Mouse (Mus musculus): ENCODE measurements around the gene Ndst2. TPM values are rescaled to one million over a fixed set of nuclear protein-coding genes. Genes with fewer than 3 reads are reported as not detected.

The Ndst2 gene
- polyA plus RNA-seq, 1 experiment = 28.7 TPM

DNA sequence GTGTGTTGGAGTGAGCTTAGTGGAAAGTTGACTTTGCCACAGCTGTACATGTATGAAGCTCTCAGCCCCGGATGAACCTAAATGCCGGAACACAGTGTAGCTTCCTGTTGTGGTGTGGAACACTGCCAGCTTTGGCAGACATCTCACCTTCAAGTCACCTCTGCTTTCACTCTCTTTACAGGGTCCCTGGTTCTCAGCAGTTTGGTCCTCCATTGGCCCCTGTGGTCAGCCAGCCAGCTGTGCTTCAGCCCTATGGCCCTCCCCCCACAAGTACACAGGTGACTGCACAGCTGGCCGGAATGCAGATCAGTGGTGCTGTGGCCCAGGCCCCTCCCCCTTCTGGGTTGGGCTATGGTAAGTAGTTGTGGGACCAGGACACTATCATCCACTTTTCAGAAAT is 51.9 kb downstream of the Ndst2 start:
- DNase-seq = peak; percentile 60
- TF ChIP-seq CTCF (conservative IDR thresholded peaks at IDR 0.05; ENCODE audit: insufficient read depth, insufficient read length, low read depth, low read length) = no peak
- TF ChIP-seq POLR2A (IDR thresholded peaks at IDR 0.05; ENCODE audit: low read depth, low read length) = no peak
- Histone ChIP-seq H3K4me1 (ENCODE audit: control insufficient read depth, insufficient read depth, low read length) (peaks cover 7% of the 10 kb centered on the region; the same call in 1 of the 2 replicates), H3K36me3 (ENCODE audit: control insufficient read depth, insufficient read depth, low read length) (peaks cover 11% of the 10 kb centered on the region), H3K27me3 (replicated peaks; ENCODE audit: control insufficient read depth, insufficient read depth, low read length) (no peaks in the 10 kb centered on the region), H3K4me3 (ENCODE audit: insufficient read depth, low read depth, low read length) (no peak overlapping the region), H3K27ac (ENCODE audit: insufficient read depth, low read depth, low read length) (peak overlapping the region; percentile 56)
- 7% methylated on average over 3 of the region's 3 CpGs for WGBS

DNA sequence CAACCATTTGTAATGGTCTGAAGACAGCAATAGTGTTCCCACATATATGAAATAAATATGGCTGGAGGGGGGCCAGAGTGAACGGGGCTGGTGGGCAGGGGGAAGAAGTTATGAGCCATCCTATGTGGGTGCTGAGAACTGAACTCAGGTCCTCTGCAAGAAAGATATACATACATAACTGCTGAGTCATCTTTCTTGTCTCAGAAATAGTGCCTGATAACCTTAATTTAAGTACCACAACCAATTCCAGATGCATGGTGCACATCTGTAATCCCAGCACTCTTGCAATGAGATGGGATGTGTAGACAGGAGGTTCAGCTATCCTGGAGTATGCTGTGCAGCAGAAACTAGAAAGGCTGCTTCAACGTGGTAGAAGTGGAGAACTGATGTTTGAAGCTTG is 52.6 kb downstream of the Ndst2 start:
- H3K36me3 ChIP-seq (ENCODE audit: control insufficient read depth, insufficient read depth, low read length) = peaks cover 11% of the 10 kb centered on the region
- DNase-seq = no peak
- no peak for TF ChIP-seq POLR2A (IDR thresholded peaks at IDR 0.05; ENCODE audit: low read depth, low read length)
- TF ChIP-seq CTCF (conservative IDR thresholded peaks at IDR 0.05; ENCODE audit: insufficient read depth, insufficient read length, low read depth, low read length) = no peak
- peaks cover 7% of the 10 kb centered on the region; the same call in 1 of the 2 replicates for H3K4me1 ChIP-seq (ENCODE audit: control insufficient read depth, insufficient read depth, low read length)
- no peak overlapping the region for H3K4me3 ChIP-seq (ENCODE audit: insufficient read depth, low read depth, low read length)
- 73% methylated on average over 2 of the region's 2 CpGs for WGBS
- H3K27ac ChIP-seq (ENCODE audit: insufficient read depth, low read depth, low read length) = no peak overlapping the region
- H3K27me3 ChIP-seq (replicated peaks; ENCODE audit: control insufficient read depth, insufficient read depth, low read length) = no peaks in the 10 kb centered on the region

DNA sequence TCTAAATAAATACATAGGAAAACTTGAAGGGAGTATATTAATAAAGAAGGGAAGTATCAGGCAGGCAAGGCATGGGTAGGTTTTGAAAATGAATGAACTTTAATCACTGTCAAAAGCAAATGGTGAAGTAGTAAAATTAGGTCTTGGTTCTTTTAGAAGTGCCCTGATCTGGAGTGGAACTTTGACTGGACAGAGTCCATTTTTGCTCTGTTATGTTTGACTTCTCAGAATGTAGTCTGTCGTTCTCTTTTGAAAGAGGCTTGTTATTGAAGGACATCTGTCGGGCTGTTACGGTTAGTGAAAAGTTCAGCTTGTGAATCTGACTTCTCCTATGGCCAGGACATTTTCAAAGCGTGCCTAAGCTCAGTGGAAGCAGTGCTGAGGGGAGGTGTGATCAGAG is 56.5 kb downstream of the Ndst2 start:
- DNase-seq = peak; percentile 66
- 55% methylated on average over 4 of the region's 4 CpGs for WGBS
- Histone ChIP-seq H3K36me3 (ENCODE audit: control insufficient read depth, insufficient read depth, low read length) (peaks cover 9% of the 10 kb centered on the region), H3K4me3 (ENCODE audit: insufficient read depth, low read depth, low read length) (no peak overlapping the region), H3K27me3 (replicated peaks; ENCODE audit: control insufficient read depth, insufficient read depth, low read length) (no peaks in the 10 kb centered on the region), H3K4me1 (ENCODE audit: control insufficient read depth, insufficient read depth, low read length) (peaks cover 10% of the 10 kb centered on the region; the same call in 1 of the 2 replicates), H3K27ac (ENCODE audit: insufficient read depth, low read depth, low read length) (peak overlapping the region; percentile 65)
- TF ChIP-seq POLR2A (IDR thresholded peaks at IDR 0.05; ENCODE audit: low read depth, low read length) (no peak), CTCF (conservative IDR thresholded peaks at IDR 0.05; ENCODE audit: insufficient read depth, insufficient read length, low read depth, low read length) (no peak)

GRCm38 (mm10) chr14:20674064-20674833 is 60.1 kb downstream of the Ndst2 start, which contains the start of gene Sec24c:
TSS of gene Sec24c (plus strand) at chr14:20674308.
- no peak for TF ChIP-seq POLR2A (IDR thresholded peaks at IDR 0.05; ENCODE audit: low read depth, low read length)
- TF ChIP-seq CTCF (conservative IDR thresholded peaks at IDR 0.05; ENCODE audit: insufficient read depth, insufficient read length, low read depth, low read length) = no peak
- no peaks in the 10 kb centered on the region for H3K27me3 ChIP-seq (replicated peaks; ENCODE audit: control insufficient read depth, insufficient read depth, low read length)
- H3K4me3 ChIP-seq (ENCODE audit: insufficient read depth, low read depth, low read length) = peak within 1 kb of the TSS; percentile 90
- peaks cover 6% of the 10 kb centered on the region; the same call in 1 of the 2 replicates for H3K4me1 ChIP-seq (ENCODE audit: control insufficient read depth, insufficient read depth, low read length)
- peaks cover 2% of the 10 kb centered on the region; the same call in 1 of the 2 replicates for H3K36me3 ChIP-seq (ENCODE audit: control insufficient read depth, insufficient read depth, low read length)
- peak within 1 kb of the TSS; percentile 89 for H3K27ac ChIP-seq (ENCODE audit: insufficient read depth, low read depth, low read length)
- peak; percentile 99 for DNase-seq
- WGBS = under 1% methylated on average over 43 of the region's 43 CpGs

DNA sequence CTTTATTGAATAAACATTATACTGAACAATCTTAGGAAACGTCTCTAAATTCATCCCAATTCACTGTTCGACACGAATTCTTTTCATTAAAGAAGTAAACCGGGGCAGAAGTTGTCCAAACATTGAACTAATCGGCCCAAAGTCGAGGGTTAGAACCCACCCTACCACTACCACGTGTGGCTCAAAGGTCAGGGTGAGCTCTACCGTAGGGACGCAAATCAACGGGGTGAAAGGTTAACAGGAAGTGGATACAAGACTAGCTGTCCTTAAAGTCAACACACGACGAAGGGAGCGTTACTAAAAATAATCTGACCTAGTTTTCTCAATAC is 60.7 kb downstream of the Ndst2 start:
- peak; percentile 92 for DNase-seq
- TF ChIP-seq POLR2A (IDR thresholded peaks at IDR 0.05; ENCODE audit: low read depth, low read length) (no peak), CTCF (conservative IDR thresholded peaks at IDR 0.05; ENCODE audit: insufficient read depth, insufficient read length, low read depth, low read length) (no peak)

More for the DNA sequence above, 60.7 kb downstream of the Ndst2 start:
- H3K4me1 ChIP-seq (ENCODE audit: control insufficient read depth, insufficient read depth, low read length) = peaks cover 10% of the 10 kb centered on the region; the same call in 1 of the 2 replicates
- peaks cover 2% of the 10 kb centered on the region; the same call in 1 of the 2 replicates for H3K36me3 ChIP-seq (ENCODE audit: control insufficient read depth, insufficient read depth, low read length)
- peak overlapping the region; percentile 89 for H3K27ac ChIP-seq (ENCODE audit: insufficient read depth, low read depth, low read length)
- H3K27me3 ChIP-seq (replicated peaks; ENCODE audit: control insufficient read depth, insufficient read depth, low read length) = no peaks in the 10 kb centered on the region
- WGBS = 5% methylated on average over 13 of the region's 13 CpGs
- peak overlapping the region; percentile 61 for H3K4me3 ChIP-seq (ENCODE audit: insufficient read depth, low read depth, low read length)

Other genes starting within 250 kb of the Ndst2 start
- gene Mss51, start 237.7 kb downstream of the Ndst2 start, polyA plus RNA-seq (2012; rRNA removed) = 0.19 and 0.45 TPM in 2 replicates
- gene Ppp3cb, start 188.0 kb downstream of the Ndst2 start, polyA plus RNA-seq (2012; rRNA removed) = 9.7 and 13.7 TPM in 2 replicates
- 7.9 and 8.5 TPM in 2 replicates for gene Usp54, start 93.5 kb downstream of the Ndst2 start, polyA plus RNA-seq (2012; rRNA removed)
- 0.26 and 8.9 TPM in 2 replicates for gene Myoz1, start 78.0 kb downstream of the Ndst2 start, polyA plus RNA-seq (2012; rRNA removed)
- gene Synpo2l, start 66.2 kb downstream of the Ndst2 start, polyA plus RNA-seq (2012; rRNA removed) = 0.87 and 1.8 TPM in 2 replicates
- 133 and 153 TPM in 2 replicates for gene Sec24c, start 60.3 kb downstream of the Ndst2 start, polyA plus RNA-seq (2012; rRNA removed)
- 7.9 and 11.2 TPM in 2 replicates for gene Fut11, start 39.6 kb downstream of the Ndst2 start, polyA plus RNA-seq (2012; rRNA removed)
- gene Chchd1, start 31.6 kb downstream of the Ndst2 start, polyA plus RNA-seq (2012; rRNA removed) = 42.3 and 54.0 TPM in 2 replicates
- gene Zswim8, start 27.0 kb downstream of the Ndst2 start, polyA plus RNA-seq (2012; rRNA removed) = 136 and 167 TPM in 2 replicates
- gene Camk2g, start 59.5 kb upstream of the Ndst2 start, polyA plus RNA-seq (2012; rRNA removed) = 15.4 and 16.0 TPM in 2 replicates
- gene Plau, start 102.1 kb upstream of the Ndst2 start, polyA plus RNA-seq (2012; rRNA removed) = 261 and 276 TPM in 2 replicates
- gene Vcl, start 194.8 kb upstream of the Ndst2 start, polyA plus RNA-seq (2012; rRNA removed) = 30.6 and 33.1 TPM in 2 replicates

Data from kidney, adult 2 months (tissue).